Mouse (Mus musculus) lung, postnatal 0 days (tissue): ENCODE data around the gene Msl1.

Experiments used
- CTCF ChIP-seq: IDR thresholded peaks from 2 replicates; pipeline ENCODE4 v1.5.1; 2016; ENCODE audit warnings: antibody characterized with exemption, mild to moderate bottlenecking
- EP300 ChIP-seq: IDR thresholded peaks from 2 replicates; pipeline ENCODE4 v1.6.1; 2016; ENCODE audit warnings: antibody characterized with exemption, mild to moderate bottlenecking, control low read depth

DNA sequence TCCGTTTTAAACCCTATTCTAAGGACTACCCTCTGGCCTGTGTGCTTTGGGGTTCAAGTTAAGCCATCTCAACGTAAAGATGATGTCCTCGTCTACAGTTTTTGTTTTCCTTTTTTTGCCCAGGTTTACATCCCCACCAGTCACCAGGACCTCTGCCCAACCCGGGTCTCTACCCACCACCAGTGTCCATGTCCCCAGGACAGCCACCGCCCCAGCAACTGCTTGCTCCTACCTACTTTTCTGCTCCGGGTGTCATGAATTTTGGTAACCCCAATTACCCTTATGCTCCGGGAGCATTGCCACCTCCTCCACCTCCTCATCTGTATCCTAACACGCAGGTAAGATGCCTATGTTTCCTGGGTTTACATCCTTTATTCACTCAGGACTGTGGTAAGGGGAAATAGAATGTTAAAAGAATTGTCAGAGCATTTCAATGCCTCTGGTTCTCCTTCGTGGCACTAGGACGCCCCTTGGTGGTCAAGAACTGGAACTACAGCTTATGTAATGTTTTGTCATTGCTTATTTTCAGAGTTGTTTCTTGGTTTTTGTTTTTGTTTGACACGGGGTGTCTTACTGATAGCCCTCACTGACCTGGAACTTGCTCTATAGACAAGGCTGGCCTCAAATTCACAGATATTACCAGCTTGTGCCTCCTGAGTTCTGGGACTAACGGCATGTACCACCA lies 33.9 kb downstream of the Msl1 start:
- TF ChIP-seq EP300 (no peak), CTCF (peak; percentile 84)
